Mouse (Mus musculus): ENCODE measurements at regions not wholly inside any gene's neighbourhood (a gene's known extent, or its start where the extent isn't known, plus 50 kb on each side); places are given as distances from the start of the nearest gene placed in this dataset.

DNA sequence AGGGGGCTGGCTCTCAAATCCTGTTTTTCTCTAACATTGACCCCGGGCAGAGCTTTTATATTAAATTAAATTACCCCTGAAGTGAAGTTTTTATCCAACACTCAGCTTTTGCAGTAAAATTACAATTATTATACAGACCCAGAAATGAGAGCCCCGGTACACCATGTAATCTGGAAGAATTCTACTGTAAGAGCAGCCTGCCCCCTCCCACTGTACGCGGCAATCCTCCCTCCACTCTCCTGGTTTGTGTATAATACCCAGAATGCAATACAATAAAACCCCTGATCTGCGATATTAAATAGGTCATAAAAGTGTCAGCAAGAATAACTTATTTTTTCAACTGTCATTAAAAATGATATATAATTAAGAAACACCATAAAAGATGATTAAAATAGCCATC is 492.3 kb downstream of the Ajap1 start:
- TF ChIP-seq POLR2A (IDR thresholded peaks at IDR 0.05; ENCODE audit: borderline replicate concordance, extremely low read depth, low read depth, low read length) (no peak), CTCF (IDR thresholded peaks at IDR 0.05; ENCODE audit: insufficient read depth, low read length) (no peak)
- DNase-seq, result no peak
- H3K4me1 ChIP-seq (ENCODE audit: control insufficient read depth, insufficient read depth, low read length), result no peaks in the 10 kb centered on the region
- no peak overlapping the region for H3K4me3 ChIP-seq (replicated peaks; ENCODE audit: extremely low read depth, low read depth, low read length)
- WGBS, result 78% methylated on average over 5 of the region's 5 CpGs

- Histone ChIP-seq H3K4me1 (ENCODE audit: control insufficient read depth, insufficient read depth, low read length) (no peaks in the 10 kb centered on the region), H3K4me3 (replicated peaks; ENCODE audit: extremely low read depth, low read depth, low read length) (no peak overlapping the region)
- WGBS, result 66% methylated on average over 4 of the region's 4 CpGs
- TF ChIP-seq POLR2A (IDR thresholded peaks at IDR 0.05; ENCODE audit: borderline replicate concordance, extremely low read depth, low read depth, low read length) (no peak), CTCF (IDR thresholded peaks at IDR 0.05; ENCODE audit: insufficient read depth, low read length) (no peak)
- no peak for DNase-seq
These were observed 494.9 kb downstream of the Ajap1 start for GRCm38 (mm10) chr4:152987726-152988125.

GRCm38 (mm10) chr4:152975012-152975675 is 497.5 kb upstream of the Kcnab2 start:
- 68% methylated on average over 8 of the region's 8 CpGs for WGBS
- no peak for TF ChIP-seq POLR2A (IDR thresholded peaks at IDR 0.05; ENCODE audit: borderline replicate concordance, extremely low read depth, low read depth, low read length)
- no peak for TF ChIP-seq CTCF (IDR thresholded peaks at IDR 0.05; ENCODE audit: insufficient read depth, low read length)
- H3K4me3 ChIP-seq (replicated peaks; ENCODE audit: extremely low read depth, low read depth, low read length), result no peak overlapping the region
- H3K4me1 ChIP-seq (ENCODE audit: control insufficient read depth, insufficient read depth, low read length), result no peaks in the 10 kb centered on the region
- DNase-seq, result no peak

DNA sequence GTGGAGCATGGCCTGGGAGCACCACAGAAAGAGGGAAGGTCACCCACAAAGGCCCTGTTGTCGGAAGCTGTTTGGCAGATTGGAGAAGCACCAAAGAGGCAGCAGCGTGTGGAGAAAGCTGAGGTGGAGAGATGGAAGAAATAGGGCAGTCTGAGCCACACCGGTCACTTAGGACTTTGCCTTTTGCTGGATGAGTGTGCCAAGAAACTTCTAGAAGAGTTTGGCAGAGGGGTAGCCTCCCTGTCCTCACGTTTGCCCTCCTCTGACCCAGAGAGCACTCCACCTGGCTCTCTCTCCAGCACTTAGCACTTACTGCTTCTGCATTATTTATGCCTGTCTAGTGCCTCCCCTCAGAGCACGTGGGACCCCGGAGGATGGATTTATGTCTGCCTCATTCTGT is 485.3 kb upstream of the Kcnab2 start:
- TF ChIP-seq POLR2A (IDR thresholded peaks at IDR 0.05; ENCODE audit: borderline replicate concordance, extremely low read depth, low read depth, low read length) (no peak), CTCF (IDR thresholded peaks at IDR 0.05; ENCODE audit: insufficient read depth, low read length) (no peak)
- WGBS, result 70% methylated on average over 6 of the region's 6 CpGs

DNA sequence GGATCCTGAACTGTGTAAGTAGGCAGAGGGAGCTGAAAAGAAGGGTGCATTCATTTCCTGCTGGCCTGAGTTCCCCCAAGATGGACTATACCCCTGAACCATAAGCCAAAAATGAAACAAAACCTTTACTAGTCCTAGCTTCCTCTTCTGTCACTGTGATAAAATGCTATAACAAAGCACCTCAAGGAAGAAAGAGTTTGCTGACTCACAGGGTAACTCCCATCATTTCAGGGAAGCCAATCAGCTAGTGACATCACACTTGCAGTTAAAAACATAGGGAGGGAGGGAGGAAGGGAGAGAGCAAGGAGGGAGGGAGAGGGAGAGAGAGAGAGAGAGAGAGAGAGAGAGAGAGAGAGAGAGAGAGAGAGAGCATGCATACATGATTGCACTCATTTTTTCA is 484.5 kb upstream of the Kcnab2 start:
- Histone ChIP-seq H3K4me3 (replicated peaks; ENCODE audit: extremely low read depth, low read depth, low read length) (no peak overlapping the region), H3K4me1 (ENCODE audit: control insufficient read depth, insufficient read depth, low read length) (no peaks in the 10 kb centered on the region)
- TF ChIP-seq POLR2A (IDR thresholded peaks at IDR 0.05; ENCODE audit: borderline replicate concordance, extremely low read depth, low read depth, low read length) (no peak), CTCF (IDR thresholded peaks at IDR 0.05; ENCODE audit: insufficient read depth, low read length) (no peak)
- DNase-seq, result no peak

More for the DNA sequence above, 485.3 kb upstream of the Kcnab2 start:
- Histone ChIP-seq H3K4me1 (ENCODE audit: control insufficient read depth, insufficient read depth, low read length) (no peaks in the 10 kb centered on the region), H3K4me3 (replicated peaks; ENCODE audit: extremely low read depth, low read depth, low read length) (no peak overlapping the region)
- no peak for DNase-seq

DNA sequence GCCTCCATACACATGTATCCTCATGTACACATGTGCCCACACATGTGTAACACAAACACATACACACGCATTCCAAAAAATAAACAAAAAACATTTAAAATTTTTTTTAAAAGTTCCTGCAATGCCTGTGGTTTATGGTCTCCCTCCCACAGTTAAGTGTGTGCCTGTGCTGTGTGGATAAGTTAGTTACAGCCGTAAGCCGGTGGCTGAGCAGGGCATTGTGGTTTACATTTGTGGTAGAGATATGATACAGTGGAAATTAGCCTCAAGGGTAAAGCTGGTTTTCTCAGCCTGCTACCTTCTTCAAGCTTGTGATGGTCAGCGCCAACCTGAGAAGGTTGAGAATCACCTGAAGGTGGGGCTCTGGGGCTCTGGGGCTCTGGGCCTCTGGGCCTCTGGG is 484.0 kb upstream of the Kcnab2 start:
- 88% methylated on average over 4 of the region's 4 CpGs for WGBS
- no peak for TF ChIP-seq POLR2A (IDR thresholded peaks at IDR 0.05; ENCODE audit: borderline replicate concordance, extremely low read depth, low read depth, low read length)
- no peak for TF ChIP-seq CTCF (IDR thresholded peaks at IDR 0.05; ENCODE audit: insufficient read depth, low read length)

GRCm38 (mm10) chr4:152959627-152960230 is 482.1 kb upstream of the Kcnab2 start:
- no peak for TF ChIP-seq POLR2A (IDR thresholded peaks at IDR 0.05; ENCODE audit: borderline replicate concordance, extremely low read depth, low read depth, low read length)
- TF ChIP-seq CTCF (IDR thresholded peaks at IDR 0.05; ENCODE audit: insufficient read depth, low read length), result no peak

More for the DNA sequence above, 484.0 kb upstream of the Kcnab2 start:
- H3K4me1 ChIP-seq (ENCODE audit: control insufficient read depth, insufficient read depth, low read length), result no peaks in the 10 kb centered on the region
- DNase-seq, result no peak
- no peak overlapping the region for H3K4me3 ChIP-seq (replicated peaks; ENCODE audit: extremely low read depth, low read depth, low read length)

GRCm38 (mm10) chr4:152953237-152953974 is 475.7 kb upstream of the Kcnab2 start:
- no peak for TF ChIP-seq CTCF (IDR thresholded peaks at IDR 0.05; ENCODE audit: insufficient read depth, low read length)
- TF ChIP-seq POLR2A (IDR thresholded peaks at IDR 0.05; ENCODE audit: borderline replicate concordance, extremely low read depth, low read depth, low read length), result no peak
- Histone ChIP-seq H3K4me3 (replicated peaks; ENCODE audit: extremely low read depth, low read depth, low read length) (no peak overlapping the region), H3K4me1 (ENCODE audit: control insufficient read depth, insufficient read depth, low read length) (no peaks in the 10 kb centered on the region)
- DNase-seq, result no peak
- WGBS, result 35% methylated on average over 15 of the region's 15 CpGs

More at GRCm38 (mm10) chr4:152959627-152960230, 482.1 kb upstream of the Kcnab2 start:
- DNase-seq, result no peak
- Histone ChIP-seq H3K4me3 (replicated peaks; ENCODE audit: extremely low read depth, low read depth, low read length) (no peak overlapping the region), H3K4me1 (ENCODE audit: control insufficient read depth, insufficient read depth, low read length) (no peaks in the 10 kb centered on the region)
- 47% methylated on average over 12 of the region's 12 CpGs for WGBS

DNA sequence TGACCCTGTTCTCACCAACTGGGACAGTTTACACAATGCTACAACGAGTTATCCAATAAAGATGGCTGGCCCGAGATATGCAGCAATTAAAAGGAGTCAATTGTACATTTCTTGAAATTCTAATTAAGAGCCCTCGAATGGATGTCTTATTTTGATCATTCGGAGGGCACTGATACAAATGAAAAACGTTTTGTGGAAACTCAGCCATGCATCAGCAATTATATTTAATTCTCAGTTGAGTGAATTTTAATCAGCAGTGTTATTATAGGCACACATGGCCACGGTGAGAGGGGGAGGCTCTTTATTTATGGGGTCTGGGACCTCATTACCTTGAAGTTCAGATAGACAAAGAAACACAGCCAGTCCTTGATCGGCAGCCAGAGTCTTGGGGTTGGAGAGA is 471.3 kb upstream of the Kcnab2 start:
- H3K4me1 ChIP-seq (ENCODE audit: control insufficient read depth, insufficient read depth, low read length), result no peaks in the 10 kb centered on the region
- TF ChIP-seq CTCF (IDR thresholded peaks at IDR 0.05; ENCODE audit: insufficient read depth, low read length) (no peak), POLR2A (IDR thresholded peaks at IDR 0.05; ENCODE audit: borderline replicate concordance, extremely low read depth, low read depth, low read length) (no peak)
- WGBS, result 65% methylated on average over 7 of the region's 7 CpGs
- DNase-seq, result no peak
- H3K4me3 ChIP-seq (replicated peaks; ENCODE audit: extremely low read depth, low read depth, low read length), result no peak overlapping the region
